Mouse (Mus musculus): ENCODE measurements around the gene Mog. TPM values are rescaled to one million over a fixed set of nuclear protein-coding genes. Genes with fewer than 3 reads are reported as not detected.

Mog gene
- polyA plus RNA-seq, 1 experiment from 2014 or later, result 0.42 TPM

DNA sequence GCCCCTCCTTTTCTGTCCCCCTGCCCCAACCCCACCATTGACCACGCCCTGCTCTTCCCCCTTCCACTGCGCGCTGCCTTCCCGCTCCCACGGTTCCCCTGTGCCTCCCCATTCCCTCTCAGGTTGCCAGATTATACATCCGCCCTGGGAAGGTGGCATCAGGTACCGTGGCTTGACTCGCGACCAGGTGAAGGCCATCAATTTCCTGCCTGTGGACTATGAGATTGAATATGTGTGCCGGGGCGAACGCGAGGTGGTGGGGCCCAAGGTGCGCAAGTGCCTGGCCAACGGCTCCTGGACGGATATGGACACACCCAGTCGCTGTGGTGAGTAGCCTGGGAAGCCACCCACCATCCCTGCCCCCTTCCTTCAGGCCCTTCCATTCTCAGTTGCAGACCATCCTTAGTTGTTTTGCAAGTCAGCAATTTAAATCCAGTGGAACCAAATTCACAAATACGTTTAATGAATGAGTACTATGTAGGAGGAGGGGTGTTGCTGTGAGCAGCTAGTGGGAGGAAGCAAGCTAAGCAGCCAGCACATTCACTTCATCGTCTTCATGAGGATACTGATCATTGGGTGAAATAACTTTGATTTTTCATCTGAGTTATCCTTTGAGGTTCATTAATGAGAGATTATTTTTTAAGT lies 24.3 kb upstream of the Mog start:
- Histone ChIP-seq H3K27me3 (ENCODE audit: control insufficient read depth, insufficient read depth, low read length) (peaks cover 14% of the 10 kb centered on the region), H3K4me2 (peak overlapping the region; percentile 91), H3K27ac (ENCODE audit: low read depth, low read length) (no peak overlapping the region), H3K4me1 (ENCODE audit: control insufficient read depth, insufficient read depth, low read length) (peaks cover 26% of the 10 kb centered on the region), H3K36me3 (ENCODE audit: control insufficient read depth, insufficient read depth, low read length) (no peaks in the 10 kb centered on the region), H3K9ac (ENCODE audit: low read length) (peak overlapping the region; percentile 16), H3K9me3 (ENCODE audit: control insufficient read depth, low read length) (no peaks in the 10 kb centered on the region), H3K4me3 (ENCODE audit: low read depth, low read length) (peak overlapping the region; percentile 79)
- WGBS, result 13% methylated on average over 19 of the region's 19 CpGs
- no peak for ATAC-seq (ENCODE audit: low FRiP score)
- DNase-seq (ENCODE audit: low spot score, missing footprints), result peak; percentile 82

DNA sequence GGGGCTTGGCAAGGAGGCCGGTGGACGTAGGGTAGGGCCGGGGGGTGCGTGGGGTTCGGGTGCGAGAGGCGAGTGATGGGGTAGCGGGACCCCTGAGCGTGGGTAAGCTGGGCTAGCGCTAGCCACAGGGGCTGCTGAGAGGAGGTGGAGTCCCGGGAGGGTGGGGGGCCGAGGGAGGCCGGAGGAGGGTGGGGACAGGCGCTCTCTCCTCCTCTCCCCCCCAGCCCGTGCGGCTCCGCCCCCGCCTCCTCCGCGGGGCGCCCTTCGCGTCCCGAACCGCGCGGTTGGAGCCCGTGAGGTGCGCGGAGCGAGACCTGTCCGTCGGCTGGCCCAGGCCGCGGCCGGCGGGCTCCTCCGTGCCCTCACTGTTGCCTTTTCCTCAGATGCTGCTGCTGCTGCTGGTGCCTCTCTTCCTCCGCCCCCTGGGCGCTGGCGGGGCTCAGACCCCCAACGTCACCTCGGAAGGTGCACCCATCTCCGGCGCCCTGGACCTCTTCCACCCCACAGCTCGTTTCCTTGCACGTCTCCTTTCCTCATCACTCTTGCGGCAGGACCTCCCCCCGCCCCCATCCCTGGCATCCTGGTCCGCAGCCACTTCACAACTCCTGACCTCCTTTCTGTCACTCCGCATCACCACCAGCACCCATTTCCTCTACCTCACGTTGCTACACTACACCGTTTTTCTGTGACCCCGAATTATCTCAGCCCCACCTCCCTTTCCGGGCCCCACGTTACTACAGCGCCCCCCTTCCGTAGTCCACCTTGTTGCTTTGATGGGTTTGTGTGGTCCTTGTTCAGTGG lies 23.3 kb upstream of the Mog start:
- under 1% methylated on average over 37 of the region's 58 CpGs for WGBS
- Histone ChIP-seq H3K27ac (ENCODE audit: low read depth, low read length) (peak overlapping the region; percentile 79), H3K9me3 (ENCODE audit: control insufficient read depth, low read length) (no peaks in the 10 kb centered on the region), H3K4me3 (ENCODE audit: low read depth, low read length) (peak overlapping the region; percentile 79), H3K4me1 (ENCODE audit: control insufficient read depth, insufficient read depth, low read length) (peaks cover 26% of the 10 kb centered on the region), H3K27me3 (ENCODE audit: control insufficient read depth, insufficient read depth, low read length) (peaks cover 14% of the 10 kb centered on the region), H3K9ac (ENCODE audit: low read length) (peak overlapping the region; percentile 95), H3K36me3 (ENCODE audit: control insufficient read depth, insufficient read depth, low read length) (no peaks in the 10 kb centered on the region), H3K4me2 (peak overlapping the region; percentile 91)
- peak; percentile 55 for ATAC-seq (ENCODE audit: low FRiP score)
- DNase-seq (ENCODE audit: low spot score, missing footprints), result peak; percentile 96

DNA sequence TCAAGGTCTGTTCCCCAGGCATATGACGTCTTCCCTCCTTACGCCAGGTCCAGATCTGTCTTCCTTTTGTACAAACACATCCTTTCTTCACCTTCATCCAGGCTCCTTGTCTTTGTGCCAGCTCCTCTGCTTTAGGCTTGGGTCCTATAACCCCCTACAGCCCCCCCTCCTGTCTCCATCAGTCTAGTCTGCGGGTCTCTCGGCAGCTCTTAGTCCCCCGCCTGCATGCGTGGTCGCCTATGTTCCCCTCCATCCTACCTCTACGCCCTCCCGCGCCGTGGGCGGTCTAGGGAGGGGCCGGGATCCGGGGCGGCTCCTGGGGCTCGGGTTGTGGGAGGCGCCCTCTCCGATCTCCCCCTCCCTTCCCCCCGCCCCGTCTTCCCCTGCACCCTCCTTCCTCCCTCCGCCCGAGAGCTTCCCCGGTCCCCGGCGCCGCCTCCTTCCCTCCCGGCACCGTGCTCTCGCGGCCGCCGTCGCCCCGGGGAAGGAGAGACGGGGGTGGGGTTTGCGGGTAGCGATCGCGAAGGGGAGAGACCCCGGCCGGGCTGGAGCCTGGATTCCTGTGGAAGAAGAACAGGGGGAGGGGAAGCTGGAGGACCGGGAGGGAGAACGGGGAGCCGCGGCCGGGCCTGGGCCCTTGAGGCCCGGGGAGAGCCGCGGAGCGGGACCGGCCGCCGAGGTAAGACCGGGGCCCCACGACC lies 22.6 kb upstream of the Mog start, which contains the start of gene Gabbr1:
Gene Gabbr1, plus strand, starts transcription at position 356 of the 701 bp plus-strand sequence.
- Histone ChIP-seq H3K4me1 (ENCODE audit: control insufficient read depth, insufficient read depth, low read length) (peaks cover 20% of the 10 kb centered on the region), H3K27me3 (ENCODE audit: control insufficient read depth, insufficient read depth, low read length) (peaks cover 14% of the 10 kb centered on the region)
- peak; percentile 81 for ATAC-seq (ENCODE audit: low FRiP score)

DNA sequence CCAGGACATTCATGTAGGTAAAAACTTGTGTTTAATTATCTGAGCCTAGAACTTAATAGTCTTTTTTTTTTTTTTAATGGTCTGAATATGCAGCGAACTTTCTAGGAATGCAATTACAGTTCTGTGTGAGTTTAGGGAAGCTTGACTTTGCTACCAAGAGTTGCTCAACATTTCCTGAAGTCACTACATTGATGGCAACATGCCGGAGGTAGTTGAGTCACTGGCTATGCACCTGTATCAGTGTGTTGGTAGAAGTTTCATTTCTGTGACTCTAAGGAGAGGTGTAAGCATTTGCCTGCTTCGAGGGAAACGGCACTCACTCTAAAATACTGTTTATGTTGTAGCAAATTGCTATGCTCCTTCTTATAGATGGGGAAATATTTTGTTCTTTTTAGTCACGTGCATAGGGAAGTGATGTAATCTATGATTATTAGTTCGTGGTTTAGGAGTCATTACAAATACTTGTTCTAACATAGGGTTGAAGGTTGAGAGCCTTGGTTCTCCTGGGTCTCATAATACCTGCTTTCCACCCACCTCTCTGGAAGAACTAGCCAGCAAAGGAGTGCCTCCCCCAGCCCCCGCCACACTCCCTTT lies 21.6 kb upstream of the Mog start:
- H3K4me2 ChIP-seq, result peak overlapping the region; percentile 91
- no peaks in the 10 kb centered on the region for H3K36me3 ChIP-seq (ENCODE audit: control insufficient read depth, insufficient read depth, low read length)
- peaks cover 14% of the 10 kb centered on the region for H3K4me1 ChIP-seq (ENCODE audit: control insufficient read depth, insufficient read depth, low read length)
- WGBS, result 81% methylated on average over 7 of the region's 7 CpGs
- H3K27me3 ChIP-seq (ENCODE audit: control insufficient read depth, insufficient read depth, low read length), result peaks cover 14% of the 10 kb centered on the region
- peak overlapping the region; percentile 79; the same call in 1 of the 2 replicates for H3K27ac ChIP-seq (ENCODE audit: low read depth, low read length)
- H3K9ac ChIP-seq (ENCODE audit: low read length), result peak overlapping the region; percentile 95; the same call in 1 of the 2 replicates
- DNase-seq (ENCODE audit: low spot score, missing footprints) (no peak), ATAC-seq (ENCODE audit: low FRiP score) (no peak)
- peak overlapping the region; percentile 79 for H3K4me3 ChIP-seq (ENCODE audit: low read depth, low read length)
- H3K9me3 ChIP-seq (ENCODE audit: control insufficient read depth, low read length), result no peaks in the 10 kb centered on the region

More for the DNA sequence above, 22.6 kb upstream of the Mog start, which contains the start of gene Gabbr1:
- H3K4me3 ChIP-seq (ENCODE audit: low read depth, low read length), result peak within 1 kb of the TSS; percentile 79
- no peaks in the 10 kb centered on the region for H3K36me3 ChIP-seq (ENCODE audit: control insufficient read depth, insufficient read depth, low read length)
- H3K9me3 ChIP-seq (ENCODE audit: control insufficient read depth, low read length), result no peaks in the 10 kb centered on the region
- H3K4me2 ChIP-seq, result peak within 1 kb of the TSS; percentile 91
- peak within 1 kb of the TSS; percentile 79 for H3K27ac ChIP-seq (ENCODE audit: low read depth, low read length)
- under 1% methylated on average over 43 of the region's 55 CpGs for WGBS
- DNase-seq (ENCODE audit: low spot score, missing footprints), result peak; percentile 98
- H3K9ac ChIP-seq (ENCODE audit: low read length), result peak within 1 kb of the TSS; percentile 95

DNA sequence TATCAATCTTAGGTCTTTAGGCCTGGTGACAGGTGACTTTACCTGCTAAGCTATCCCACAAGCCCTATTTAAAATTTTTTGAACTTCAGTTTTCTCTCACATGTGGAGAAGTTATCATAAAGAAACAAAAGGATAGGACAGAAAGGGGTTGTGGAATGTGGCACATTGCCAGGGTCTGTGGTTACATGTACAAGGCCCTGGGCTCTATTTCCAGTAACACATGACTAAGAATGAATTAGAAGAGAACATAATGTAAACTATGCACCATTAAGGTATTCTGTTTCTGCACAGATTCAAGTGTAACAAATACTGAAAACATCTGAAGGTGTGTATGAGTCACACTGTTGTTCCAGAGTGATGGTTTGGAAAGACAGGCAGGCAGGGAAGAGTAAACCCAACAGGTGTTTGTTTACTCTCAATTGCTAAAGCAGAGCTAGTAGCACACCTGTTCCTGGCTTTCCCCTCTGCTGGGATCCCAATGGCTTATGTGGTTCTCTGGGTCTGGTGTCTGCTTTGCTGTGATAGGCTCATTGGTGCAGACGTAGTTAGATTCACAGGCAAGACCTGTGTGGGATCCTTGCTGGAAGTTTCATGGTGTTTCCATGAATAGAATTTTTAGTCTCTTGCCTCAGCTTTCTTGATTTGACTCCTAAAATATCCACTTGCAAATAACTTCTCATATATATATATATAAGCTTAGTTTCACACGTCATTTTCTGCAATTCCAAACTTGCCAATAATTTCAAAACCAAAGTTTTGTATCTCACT lies 16.1 kb upstream of the Mog start:
- no peaks in the 10 kb centered on the region for H3K27me3 ChIP-seq (ENCODE audit: control insufficient read depth, insufficient read depth, low read length)
- no peak for DNase-seq (ENCODE audit: low spot score, missing footprints)
- H3K9ac ChIP-seq (ENCODE audit: low read length), result no peak overlapping the region
- no peaks in the 10 kb centered on the region for H3K36me3 ChIP-seq (ENCODE audit: control insufficient read depth, insufficient read depth, low read length)
- H3K4me1 ChIP-seq (ENCODE audit: control insufficient read depth, insufficient read depth, low read length), result no peaks in the 10 kb centered on the region
- no peaks in the 10 kb centered on the region for H3K9me3 ChIP-seq (ENCODE audit: control insufficient read depth, low read length)
- ATAC-seq (ENCODE audit: low FRiP score), result no peak
- 74% methylated on average over 2 of the region's 2 CpGs for WGBS
- no peak overlapping the region for H3K4me3 ChIP-seq (ENCODE audit: low read depth, low read length)
- no peak overlapping the region for H3K4me2 ChIP-seq
- H3K27ac ChIP-seq (ENCODE audit: low read depth, low read length), result no peak overlapping the region

DNA sequence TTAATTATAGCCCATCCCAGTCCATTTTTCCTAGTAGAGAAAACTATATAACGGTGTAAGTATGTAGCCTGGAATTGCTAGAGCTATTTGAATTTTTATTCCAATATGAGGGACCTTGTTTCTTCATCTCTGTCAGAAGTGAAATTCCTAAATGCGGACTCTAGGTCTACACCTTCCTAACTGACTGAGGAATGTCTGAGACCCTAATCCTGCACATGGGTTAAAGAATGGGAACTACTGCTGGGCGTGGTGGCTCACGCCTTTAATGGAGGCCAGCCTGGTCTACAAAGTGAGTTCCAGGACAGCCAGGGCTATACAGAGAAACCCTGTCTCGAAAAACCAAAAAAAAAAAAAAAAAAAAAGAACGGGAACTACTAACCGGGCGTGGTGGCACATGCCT lies 6.0 kb upstream of the Mog start:
- no peak for DNase-seq (ENCODE audit: low spot score, missing footprints)
- 75% methylated on average over 8 of the region's 8 CpGs for WGBS
- peak; percentile 35 for ATAC-seq (ENCODE audit: low FRiP score)
- Histone ChIP-seq H3K4me3 (ENCODE audit: low read depth, low read length) (peak overlapping the region; percentile 39), H3K27ac (ENCODE audit: low read depth, low read length) (peak overlapping the region; percentile 97), H3K4me2 (peak overlapping the region; percentile 41), H3K9me3 (ENCODE audit: control insufficient read depth, low read length) (no peaks in the 10 kb centered on the region), H3K4me1 (ENCODE audit: control insufficient read depth, insufficient read depth, low read length) (peaks cover 2% of the 10 kb centered on the region; the same call in 1 of the 2 replicates), H3K9ac (ENCODE audit: low read length) (peak overlapping the region; percentile 69), H3K27me3 (ENCODE audit: control insufficient read depth, insufficient read depth, low read length) (no peaks in the 10 kb centered on the region), H3K36me3 (ENCODE audit: control insufficient read depth, insufficient read depth, low read length) (no peaks in the 10 kb centered on the region)

DNA sequence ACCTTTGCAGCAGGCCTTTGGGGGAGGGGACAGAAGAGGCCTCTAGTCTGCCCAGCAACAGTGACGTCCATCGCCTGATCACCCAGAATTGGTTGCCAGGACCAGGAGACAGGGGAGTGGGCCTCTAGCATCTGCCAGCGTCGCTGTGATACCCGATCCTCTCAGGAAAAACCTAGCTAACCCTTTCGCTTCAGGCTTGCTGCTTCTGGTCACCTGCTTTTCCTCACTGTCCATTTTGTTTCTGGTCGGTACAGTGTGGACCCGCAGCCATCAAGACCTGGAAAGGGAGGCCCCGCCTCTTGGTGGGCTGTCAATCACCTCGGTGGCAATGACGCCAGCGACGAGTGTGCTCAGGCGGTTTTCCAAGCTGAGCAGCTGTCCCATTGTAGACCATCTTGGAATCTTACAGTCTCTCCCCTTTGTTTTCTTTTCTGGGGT lies 5.5 kb upstream of the Mog start:
- peaks cover 2% of the 10 kb centered on the region; the same call in 1 of the 2 replicates for H3K4me1 ChIP-seq (ENCODE audit: control insufficient read depth, insufficient read depth, low read length)
- peak; percentile 99 for DNase-seq (ENCODE audit: low spot score, missing footprints)
- no peaks in the 10 kb centered on the region for H3K36me3 ChIP-seq (ENCODE audit: control insufficient read depth, insufficient read depth, low read length)
- peak; percentile 99 for ATAC-seq (ENCODE audit: low FRiP score)
- peak overlapping the region; percentile 69 for H3K9ac ChIP-seq (ENCODE audit: low read length)
- H3K4me2 ChIP-seq, result peak overlapping the region; percentile 41
- no peaks in the 10 kb centered on the region for H3K27me3 ChIP-seq (ENCODE audit: control insufficient read depth, insufficient read depth, low read length)
- peak overlapping the region; percentile 39 for H3K4me3 ChIP-seq (ENCODE audit: low read depth, low read length)
- H3K9me3 ChIP-seq (ENCODE audit: control insufficient read depth, low read length), result no peaks in the 10 kb centered on the region
- peak overlapping the region; percentile 97 for H3K27ac ChIP-seq (ENCODE audit: low read depth, low read length)
- under 1% methylated on average over 14 of the region's 14 CpGs for WGBS

DNA sequence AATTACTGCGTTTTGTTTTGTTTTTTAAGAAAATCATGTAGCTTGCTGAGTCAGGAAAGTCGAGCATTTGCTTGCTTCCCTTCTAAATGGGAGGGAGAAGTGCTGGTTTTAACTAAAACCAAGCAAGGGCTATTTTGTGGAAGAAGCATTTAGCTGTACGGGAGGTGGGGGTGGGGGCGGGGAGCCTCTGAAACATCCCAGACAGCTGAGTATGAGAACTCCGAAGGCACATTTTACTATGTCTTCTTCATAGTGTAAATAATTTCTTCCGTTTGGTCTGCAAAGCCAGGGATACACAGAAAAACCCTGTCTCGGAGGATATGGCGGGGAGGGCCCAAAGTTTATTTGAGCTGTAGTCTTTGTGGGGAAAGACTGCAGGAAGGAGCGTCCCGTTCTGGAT lies 5.0 kb upstream of the Mog start:
- no peaks in the 10 kb centered on the region for H3K9me3 ChIP-seq (ENCODE audit: control insufficient read depth, low read length)
- 5% methylated on average over 10 of the region's 10 CpGs for WGBS
- no peaks in the 10 kb centered on the region for H3K36me3 ChIP-seq (ENCODE audit: control insufficient read depth, insufficient read depth, low read length)
- peak overlapping the region; percentile 69 for H3K9ac ChIP-seq (ENCODE audit: low read length)
- peak overlapping the region; percentile 39 for H3K4me3 ChIP-seq (ENCODE audit: low read depth, low read length)
- ATAC-seq (ENCODE audit: low FRiP score), result peak; percentile 35
- peak overlapping the region; percentile 41 for H3K4me2 ChIP-seq
- H3K27me3 ChIP-seq (ENCODE audit: control insufficient read depth, insufficient read depth, low read length), result no peaks in the 10 kb centered on the region
- H3K27ac ChIP-seq (ENCODE audit: low read depth, low read length), result peak overlapping the region; percentile 97
- peaks cover 2% of the 10 kb centered on the region; the same call in 1 of the 2 replicates for H3K4me1 ChIP-seq (ENCODE audit: control insufficient read depth, insufficient read depth, low read length)
- no peak for DNase-seq (ENCODE audit: low spot score, missing footprints)

Measured in midbrain, embryonic 11.5 days (tissue).